Mouse (Mus musculus) lung, postnatal 0 days (tissue): ENCODE results near the gene Pde11a. TPM values are rescaled to one million over a fixed set of nuclear protein-coding genes. Genes with fewer than 3 reads are reported as not detected.

Source experiments
- ATAC-seq: fragments of 200-750 bp; cut with Nextera tagmentation; 2 replicates; pipeline ENCODE4 v1.8.0; 2017; ENCODE audit warnings: moderate library complexity
- DNase-seq: peaks from one replicate; pipeline ENCODE4 v3.0.0-alpha.2; 2016; ENCODE audit warnings: low spot score
- H3K27ac ChIP-seq: fragments of 300-500 bp; sonication (generic); 2 replicates; pipeline ENCODE4 v1.5.1; 2014; ENCODE audit warnings: antibody characterized with exemption, mild to moderate bottlenecking, low read length, mixed read lengths
- H3K27me3 ChIP-seq: fragments of 300-500 bp; sonication (generic); replicated peaks from 2 replicates; pipeline ENCODE4 v1.6.1; 2014; ENCODE audit warnings: low read length, mixed read lengths; ENCODE audit not compliant: insufficient read depth
- H3K36me3 ChIP-seq: fragments of 300-500 bp; sonication (generic); 2 replicates; pipeline ENCODE4 v1.6.1; 2014; ENCODE audit warnings: low read length, mixed read lengths; ENCODE audit not compliant: insufficient read depth
- H3K4me1 ChIP-seq: fragments of 300-500 bp; sonication (generic); 2 replicates; pipeline ENCODE4 v1.6.1; 2014; ENCODE audit warnings: antibody characterized with exemption, low read depth, low read length, mixed read lengths; ENCODE audit not compliant: insufficient read depth
- H3K4me2 ChIP-seq: fragments of 300-500 bp; sonication (generic); replicated peaks from 2 replicates; pipeline ENCODE4 v1.6.1; 2014; ENCODE audit warnings: low read depth, mild to moderate bottlenecking, low read length, moderate library complexity, mixed read lengths
- H3K4me3 ChIP-seq: fragments of 300-500 bp; sonication (generic); 2 replicates; pipeline ENCODE4 v1.5.1; 2014; ENCODE audit warnings: low read depth, low read length
- H3K9ac ChIP-seq: fragments of 300-500 bp; sonication (generic); replicated peaks from 2 replicates; pipeline ENCODE4 v1.6.1; 2014; ENCODE audit warnings: low read depth, mild to moderate bottlenecking
- H3K9me3 ChIP-seq: fragments of 300-500 bp; sonication (generic); 2 replicates; pipeline ENCODE4 v1.6.1; 2016; ENCODE audit warnings: low read length, mixed read lengths
- CTCF ChIP-seq: IDR thresholded peaks from 2 replicates; pipeline ENCODE4 v1.5.1; 2016; ENCODE audit warnings: antibody characterized with exemption, mild to moderate bottlenecking
- EP300 ChIP-seq: IDR thresholded peaks from 2 replicates; pipeline ENCODE4 v1.6.1; 2016; ENCODE audit warnings: antibody characterized with exemption, mild to moderate bottlenecking, control low read depth
- WGBS: fragments of 180-500 bp; shearing (Covaris S2); extraction: QIAGEN DNeasy Blood & Tissue Kit; methylation state at CpG from one replicate; pipeline ENCODE4 v1.1.7; 2014; 5-methylcytosine and 5-hydroxymethylcytosine counted together
- polyA plus RNA-seq: library from polyadenylated mRNA; unstranded; fragments of >200 nt; fragmentation: Nextera tagmentation; extraction: Ambion mirVana; gene quantifications from 2 replicates; pipeline ENCODE4 v1.2.1, GENCODE M21; 2015

Gene Pde11a
- polyA plus RNA-seq, 1 experiment from 2014 or later = 0.16 TPM

DNA sequence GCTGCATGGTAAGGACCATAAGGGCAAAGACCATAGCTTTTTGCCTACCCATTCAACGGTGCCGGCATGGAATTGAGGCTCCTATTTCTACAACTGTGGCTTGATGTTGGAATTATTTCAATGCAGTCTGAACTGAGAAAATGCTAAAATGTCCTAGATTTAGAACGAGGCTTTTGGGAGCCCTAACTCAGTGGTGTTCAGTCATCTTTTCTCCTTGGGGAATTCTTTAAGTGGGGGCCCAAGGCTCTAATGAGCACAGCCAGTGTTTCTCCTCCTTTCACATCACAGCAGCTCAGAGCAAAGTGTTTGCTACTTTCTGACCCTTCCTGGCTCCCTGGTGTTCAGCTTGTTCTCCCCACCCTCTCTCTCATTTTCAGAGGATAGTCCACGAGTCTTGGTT lies 175.8 kb downstream of the Pde11a start:
- no peaks in the 10 kb centered on the region for H3K4me1 ChIP-seq
- no peak overlapping the region for H3K27ac ChIP-seq
- no peak for DNase-seq
- no peaks in the 10 kb centered on the region for H3K27me3 ChIP-seq
- TF ChIP-seq EP300 (no peak), CTCF (no peak)
- H3K36me3 ChIP-seq = no peaks in the 10 kb centered on the region
- ATAC-seq = no peak
- 77% methylated on average over 4 of the region's 4 CpGs for WGBS
- H3K9ac ChIP-seq = no peak overlapping the region
- H3K4me3 ChIP-seq = no peak overlapping the region
- no peak overlapping the region for H3K4me2 ChIP-seq
- no peaks in the 10 kb centered on the region for H3K9me3 ChIP-seq

DNA sequence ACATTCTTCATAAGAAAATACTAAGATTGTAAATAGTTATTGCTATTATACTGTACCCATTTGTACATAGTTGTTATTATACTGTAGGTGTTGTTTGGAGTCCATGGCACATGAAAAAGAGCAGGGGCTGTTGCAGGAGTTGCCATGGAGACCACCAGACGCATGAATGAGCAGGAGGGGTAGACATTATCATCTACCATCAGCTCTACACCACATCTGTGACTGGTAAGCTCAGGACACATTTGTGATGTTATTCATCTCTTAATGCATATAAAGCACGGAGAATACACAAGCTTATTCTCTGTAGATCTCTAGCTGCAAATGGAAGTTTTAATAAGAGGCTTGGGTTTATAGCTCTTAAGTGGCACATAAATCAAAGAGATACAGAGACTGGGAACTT lies 179.6 kb downstream of the Pde11a start:
- Histone ChIP-seq H3K27ac (no peak overlapping the region), H3K36me3 (no peaks in the 10 kb centered on the region), H3K4me2 (no peak overlapping the region), H3K4me3 (no peak overlapping the region), H3K9me3 (no peaks in the 10 kb centered on the region), H3K4me1 (no peaks in the 10 kb centered on the region), H3K9ac (no peak overlapping the region), H3K27me3 (no peaks in the 10 kb centered on the region)
- DNase-seq (no peak), ATAC-seq (no peak)
- 67% methylated on average over 2 of the region's 2 CpGs for WGBS
- TF ChIP-seq CTCF (no peak), EP300 (no peak)

DNA sequence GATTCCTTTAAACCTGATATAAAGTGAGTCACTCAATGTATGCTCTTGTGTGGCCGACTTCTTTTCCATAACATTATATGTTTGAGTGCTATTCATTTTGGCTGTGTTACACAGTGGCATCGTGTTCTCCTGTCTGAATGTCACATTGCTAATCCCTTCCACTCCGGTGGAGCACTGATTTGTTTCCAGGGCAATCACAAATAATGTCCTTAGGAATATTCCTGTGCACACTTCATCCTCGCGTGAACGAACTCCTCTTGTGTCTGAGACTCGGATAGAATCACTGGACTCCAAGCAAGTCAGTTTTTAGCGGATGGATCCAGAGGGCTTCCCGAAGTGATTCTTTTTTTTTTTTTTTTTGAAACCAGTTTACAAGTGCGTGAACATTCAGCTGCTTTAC lies 197.4 kb downstream of the Pde11a start:
- H3K4me3 ChIP-seq = no peak overlapping the region
- H3K4me1 ChIP-seq = no peaks in the 10 kb centered on the region
- no peaks in the 10 kb centered on the region for H3K27me3 ChIP-seq
- H3K27ac ChIP-seq = no peak overlapping the region
- no peaks in the 10 kb centered on the region for H3K9me3 ChIP-seq
- TF ChIP-seq EP300 = no peak
- TF ChIP-seq CTCF = no peak
- 75% methylated on average over 10 of the region's 10 CpGs for WGBS
- no peak overlapping the region for H3K9ac ChIP-seq
- DNase-seq (no peak), ATAC-seq (no peak)
- H3K36me3 ChIP-seq = no peaks in the 10 kb centered on the region
- H3K4me2 ChIP-seq = no peak overlapping the region

DNA sequence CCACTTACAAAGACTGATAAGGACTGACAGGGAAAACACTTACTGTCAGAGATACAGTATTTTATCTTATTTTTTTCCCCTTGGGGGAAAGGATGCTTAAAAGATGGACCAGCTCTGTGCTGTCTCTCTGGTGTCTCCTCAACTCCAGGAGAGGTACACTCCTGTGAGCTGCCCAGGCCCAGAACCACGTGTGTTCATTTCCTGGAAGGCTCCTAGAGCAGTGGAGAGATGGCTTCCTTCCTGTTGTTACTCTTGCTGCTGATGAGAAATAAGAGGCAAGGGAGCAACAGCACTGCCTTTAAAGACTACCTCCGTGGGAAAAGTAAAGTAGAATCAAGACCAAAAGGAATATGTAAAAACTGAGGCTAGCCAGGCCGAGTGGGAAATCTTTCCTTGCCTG lies 205.6 kb downstream of the Pde11a start:
- DNase-seq (no peak), ATAC-seq (no peak)
- no peaks in the 10 kb centered on the region for H3K36me3 ChIP-seq
- no peaks in the 10 kb centered on the region for H3K9me3 ChIP-seq
- no peak overlapping the region for H3K27ac ChIP-seq
- no peak for TF ChIP-seq EP300
- no peak for TF ChIP-seq CTCF
- H3K4me3 ChIP-seq = no peak overlapping the region
- no peaks in the 10 kb centered on the region; the same call in 1 of the 2 replicates for H3K4me1 ChIP-seq
- whole genome bisulfite sequencing = 42% methylated on average over 3 of the region's 3 CpGs
- H3K4me2 ChIP-seq = no peak overlapping the region
- H3K9ac ChIP-seq = no peak overlapping the region
- H3K27me3 ChIP-seq = no peaks in the 10 kb centered on the region

DNA sequence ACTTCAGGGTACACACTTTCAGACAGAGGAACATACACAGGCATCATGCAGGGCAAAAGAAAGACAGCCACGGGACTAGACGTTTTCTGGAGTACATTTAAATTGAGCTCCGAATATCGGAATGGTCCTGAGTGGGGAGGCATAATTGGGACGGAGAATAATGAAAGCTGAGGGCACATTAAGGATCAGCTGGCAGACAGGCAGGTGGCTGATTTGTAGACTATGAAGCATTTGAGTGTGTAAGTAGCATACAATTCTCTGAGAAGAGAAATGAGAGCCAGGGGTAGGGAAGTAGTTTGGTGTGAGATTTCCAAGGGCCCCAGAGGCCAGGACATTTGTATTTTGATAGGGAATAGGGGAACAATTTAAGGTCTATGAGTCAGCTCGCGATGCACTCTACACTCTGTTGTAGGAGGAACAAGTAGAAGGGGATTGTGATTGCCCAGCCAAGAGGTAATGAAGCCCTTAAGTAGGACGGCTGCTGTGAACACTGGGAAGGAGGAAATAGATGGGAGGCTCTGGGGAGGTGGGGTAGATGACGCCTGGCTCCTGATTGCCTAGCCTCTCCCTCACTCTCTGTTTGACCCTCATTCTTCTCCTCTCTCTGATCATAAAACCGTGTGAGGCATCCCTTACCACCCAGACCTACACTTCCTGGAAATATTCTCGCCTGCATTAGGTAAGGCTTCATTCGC lies 208.5 kb downstream of the Pde11a start:
- Histone ChIP-seq H3K36me3 (no peaks in the 10 kb centered on the region), H3K27me3 (no peaks in the 10 kb centered on the region), H3K4me2 (no peak overlapping the region), H3K27ac (no peak overlapping the region), H3K9me3 (no peaks in the 10 kb centered on the region), H3K4me1 (no peaks in the 10 kb centered on the region; the same call in 1 of the 2 replicates), H3K4me3 (no peak overlapping the region), H3K9ac (no peak overlapping the region)
- 55% methylated on average over 12 of the region's 12 CpGs for WGBS
- DNase-seq = no peak
- no peak for ATAC-seq
- TF ChIP-seq CTCF (no peak), EP300 (no peak)

DNA sequence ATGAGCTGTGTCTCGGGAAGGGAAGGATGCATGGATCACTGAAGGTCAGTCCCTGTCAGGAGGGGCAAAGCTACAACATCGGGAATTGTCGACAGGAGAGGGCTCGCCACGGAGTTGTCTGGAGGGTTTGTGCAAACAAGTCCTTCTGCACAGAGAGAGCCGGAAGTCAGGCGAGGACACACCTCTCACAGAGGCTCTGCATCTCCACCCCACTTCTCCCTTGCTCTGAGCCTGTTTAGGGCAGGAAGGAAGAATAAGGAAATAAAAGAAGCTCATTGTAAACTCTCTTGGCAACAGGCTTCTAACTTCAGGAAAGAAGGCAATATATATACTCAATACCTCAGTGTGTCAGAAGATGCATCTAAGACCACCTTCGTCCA lies 209.5 kb downstream of the Pde11a start:
- Histone ChIP-seq H3K4me1 (no peaks in the 10 kb centered on the region; the same call in 1 of the 2 replicates), H3K27ac (no peak overlapping the region), H3K27me3 (no peaks in the 10 kb centered on the region), H3K4me2 (peak overlapping the region; percentile 47), H3K4me3 (peak overlapping the region; percentile 10; the same call in 1 of the 2 replicates), H3K9me3 (no peaks in the 10 kb centered on the region), H3K36me3 (no peaks in the 10 kb centered on the region), H3K9ac (no peak overlapping the region)
- ATAC-seq (peak; percentile 41; the same call in 1 of the 2 replicates), DNase-seq (peak; percentile 40)
- 11% methylated on average over 8 of the region's 8 CpGs for WGBS
- no peak for TF ChIP-seq CTCF
- no peak for TF ChIP-seq EP300
